Mouse (Mus musculus) limb, embryonic 10.5 days (tissue): ENCODE measurements around the gene Olfr231. TPM values are rescaled to one million over a fixed set of nuclear protein-coding genes. Genes with fewer than 3 reads are reported as not detected.

Experiments used
- DNase-seq: peaks from one replicate; pipeline ENCODE4 v3.0.0-alpha.2; 2017; ENCODE audit warnings: low spot score
- H3K27ac ChIP-seq: fragments of 300-500 bp; sonication (generic); 2 replicates; pipeline ENCODE4 v1.5.1; 2016; ENCODE audit warnings: mild to moderate bottlenecking
- H3K27me3 ChIP-seq: fragments of 300-500 bp; sonication (generic); 2 replicates; pipeline ENCODE4 v1.6.1; 2016; ENCODE audit warnings: low read depth, mild to moderate bottlenecking; ENCODE audit not compliant: poor library complexity, severe bottlenecking
- H3K36me3 ChIP-seq: fragments of 300-500 bp; sonication (generic); 2 replicates; pipeline ENCODE4 v1.6.1; 2016; ENCODE audit warnings: mild to moderate bottlenecking, moderate library complexity
- H3K4me1 ChIP-seq: fragments of 300-500 bp; sonication (generic); 2 replicates; pipeline ENCODE4 v1.6.1; 2016
- H3K4me3 ChIP-seq: fragments of 300-500 bp; sonication (generic); 2 replicates; pipeline ENCODE4 v1.5.1; 2016; ENCODE audit warnings: mild to moderate bottlenecking, moderate library complexity
- H3K9me3 ChIP-seq: fragments of 300-500 bp; sonication (generic); replicated peaks from 2 replicates; pipeline ENCODE4 v1.6.1; 2016; ENCODE audit warnings: mild to moderate bottlenecking
- whole genome bisulfite sequencing: fragments of 180-500 bp; shearing (Covaris S2); methylation state at CpG from one replicate; pipeline ENCODE4 v1.1.7; 2016; 5-methylcytosine and 5-hydroxymethylcytosine counted together
- polyA plus RNA-seq: library from polyadenylated mRNA; unstranded; fragments of >200 nt; fragmentation: Nextera tagmentation; extraction: Ambion mirVana; gene quantifications from 2 replicates; pipeline ENCODE4 v1.2.1, GENCODE M21; 2016

Olfr231 gene
- polyA plus RNA-seq, 1 experiment from 2014 or later: not detected

DNA sequence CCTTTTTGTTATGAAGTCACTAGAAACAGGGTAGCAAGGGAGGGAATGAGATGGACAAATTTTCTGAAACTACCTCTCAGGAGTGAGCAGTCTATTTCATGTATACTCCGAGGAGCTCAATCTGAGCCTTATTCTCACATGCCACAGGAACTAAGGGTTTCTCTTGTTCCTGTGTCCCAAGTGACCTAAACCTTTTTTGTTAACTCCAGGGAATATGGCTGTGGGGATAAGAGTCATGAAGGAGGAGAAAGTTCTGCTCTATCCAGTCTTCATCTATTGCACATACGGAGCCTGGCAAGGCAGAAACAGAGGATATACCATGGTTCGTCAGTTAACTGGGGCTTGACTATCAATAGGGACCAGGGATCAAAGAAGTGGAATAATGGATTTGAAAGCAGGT, 54.7 kb downstream of the Olfr231 start, which contains the start of gene Olfr430:
Olfr430 (plus strand) TSS at position 301 of the 400 bp plus-strand sequence.
- no peaks in the 10 kb centered on the region for H3K27me3 ChIP-seq
- H3K4me3 ChIP-seq: no peak within 1 kb of the TSS
- H3K9me3 ChIP-seq: no peaks in the 10 kb centered on the region
- no peak for DNase-seq
- no peak within 1 kb of the TSS for H3K27ac ChIP-seq
- H3K36me3 ChIP-seq: no peaks in the 10 kb centered on the region
- WGBS: 95% methylated on average over 3 of the region's 3 CpGs
- no peaks in the 10 kb centered on the region for H3K4me1 ChIP-seq

Other genes with a start within 250 kb of the Olfr231 start
- gene Ifi211, start 208.1 kb downstream of the Olfr231 start, polyA plus RNA-seq: 0.19 TPM in 1 of 2 replicates, not detected in the other
- 0.43 TPM in 1 of 2 replicates, not detected in the other for gene Mndal, start 178.7 kb downstream of the Olfr231 start, polyA plus RNA-seq
- gene Ifi203, start 178.5 kb downstream of the Olfr231 start, polyA plus RNA-seq: not detected in 2 replicates
- gene Ifi202b, start 138.4 kb downstream of the Olfr231 start, polyA plus RNA-seq: not detected in 2 replicates
- gene Ifi205, start 89.4 kb downstream of the Olfr231 start, polyA plus RNA-seq: not detected in 2 replicates
- not detected in 2 replicates for gene Olfr433, start 80.5 kb downstream of the Olfr231 start, polyA plus RNA-seq
- not detected in 2 replicates for gene Olfr432, start 72.0 kb downstream of the Olfr231 start, polyA plus RNA-seq
- not detected in 2 replicates for gene Olfr430, start 54.6 kb downstream of the Olfr231 start, polyA plus RNA-seq
- not detected in 2 replicates for gene Olfr429, start 36.8 kb downstream of the Olfr231 start, polyA plus RNA-seq
- gene Olfr427, start 24.3 kb downstream of the Olfr231 start, polyA plus RNA-seq: not detected in 2 replicates
- gene Olfr424, start 10.4 kb upstream of the Olfr231 start, polyA plus RNA-seq: not detected in 2 replicates
- gene Olfr420, start 34.5 kb upstream of the Olfr231 start, polyA plus RNA-seq: not detected in 2 replicates
- 1.4 TPM in 2 replicates for gene Spta1, start 51.6 kb upstream of the Olfr231 start, polyA plus RNA-seq
- gene Olfr419, start 130.9 kb upstream of the Olfr231 start, polyA plus RNA-seq: not detected in 2 replicates
- gene Mptx1, start 209.4 kb upstream of the Olfr231 start, polyA plus RNA-seq: not detected in 2 replicates
- gene Olfr417, start 244.0 kb upstream of the Olfr231 start, polyA plus RNA-seq: not detected in 2 replicates